8 mouse cellular contexts compared by ENCODE assay signal in the genomic region with DNA sequence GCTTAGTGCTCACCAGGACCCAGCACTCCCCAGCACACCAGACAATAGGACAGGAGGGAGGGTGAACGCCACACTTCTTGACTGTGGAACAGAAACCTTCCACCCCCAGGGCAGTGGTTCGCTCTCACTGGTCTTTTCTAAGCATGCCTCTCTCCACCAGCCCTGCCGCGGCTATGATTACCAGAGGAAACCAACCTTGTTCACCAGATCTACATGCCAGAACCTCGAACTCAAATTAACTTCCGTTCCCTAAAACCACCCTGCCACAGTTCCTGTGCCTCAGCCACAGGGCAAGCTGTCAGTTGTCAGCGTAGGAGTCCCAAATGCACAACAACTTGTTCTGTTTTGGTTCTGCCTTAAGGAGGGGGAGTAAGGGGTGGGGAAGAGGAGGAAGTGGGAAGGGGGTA. TPM values are rescaled to one million over a fixed set of nuclear protein-coding genes. Genes with fewer than 3 reads are reported as not detected.
DNase-seq lines count a peak whose midpoint lies in the region; ATAC-seq lines count a peak whose summit lies in the region.

No protein-coding gene starts in this region.

- WGBS in lung, embryonic 16.5 days, result 10% methylated on average over 7 of the region's 7 CpGs
- WGBS in embryonic facial prominence, embryonic 14.5 days, result under 1% methylated on average over 7 of the region's 7 CpGs
- WGBS in liver, embryonic 12.5 days (ENCODE audit: insufficient replicate concordance), result 5% methylated on average over 7 of the region's 7 CpGs

- H3K36me3 ChIP-seq in lung, embryonic 16.5 days (ENCODE audit: control insufficient read depth, insufficient read depth, low read length), result no peaks in the 10 kb centered on the region
- H3K36me3 ChIP-seq in embryonic facial prominence, embryonic 14.5 days (ENCODE audit: control insufficient read depth, insufficient read depth, low read length), result no peaks in the 10 kb centered on the region
- no peaks in the 10 kb centered on the region for H3K36me3 ChIP-seq in liver, embryonic 12.5 days

- no peak overlapping the region for H3K27ac ChIP-seq in lung, embryonic 16.5 days (ENCODE audit: low read length)
- H3K27ac ChIP-seq in embryonic facial prominence, embryonic 14.5 days (replicated peaks; ENCODE audit: low read depth, low read length), result no peak overlapping the region
- H3K27ac ChIP-seq in liver, embryonic 12.5 days, result no peak overlapping the region

- no peak overlapping the region for H3K9ac ChIP-seq in lung, embryonic 16.5 days (ENCODE audit: low read length)
- H3K9ac ChIP-seq in embryonic facial prominence, embryonic 14.5 days (ENCODE audit: low read depth, low read length), result no peak overlapping the region
- H3K9ac ChIP-seq in liver, embryonic 12.5 days, result no peak overlapping the region

- no peaks in the 10 kb centered on the region for H3K27me3 ChIP-seq in lung, embryonic 16.5 days (ENCODE audit: control insufficient read depth, insufficient read depth, low read depth, low read length)
- no peaks in the 10 kb centered on the region for H3K27me3 ChIP-seq in embryonic facial prominence, embryonic 14.5 days (replicated peaks; ENCODE audit: control insufficient read depth, insufficient read depth, low read length)
- no peaks in the 10 kb centered on the region for H3K27me3 ChIP-seq in liver, embryonic 12.5 days (replicated peaks)

- ATAC-seq in lung, embryonic 16.5 days (ENCODE audit: low read depth), result no peak
- 0 out of 2 replicates have a peak, but pooled peaks have one; percentile 26 for ATAC-seq in embryonic facial prominence, embryonic 14.5 days (ENCODE audit: low read depth)
- peak; percentile 22; the same call in 1 of the 2 replicates for ATAC-seq in liver, embryonic 12.5 days
- no peak for ATAC-seq in erythroblast, adult 5-6 weeks (replicated peaks; ENCODE audit: low FRiP score, poor library complexity, severe bottlenecking)

- no peaks in the 10 kb centered on the region; the same call in 1 of the 2 replicates for H3K4me1 ChIP-seq in lung, embryonic 16.5 days (replicated peaks; ENCODE audit: control insufficient read depth, insufficient read depth, low read length)
- H3K4me1 ChIP-seq in embryonic facial prominence, embryonic 14.5 days (ENCODE audit: control insufficient read depth, insufficient read depth, low read length), result 0 out of 2 replicates have a peak, but pooled peaks cover 6% of the 10 kb centered on the region
- peaks cover 8% of the 10 kb centered on the region for H3K4me1 ChIP-seq in liver, embryonic 12.5 days

- no peaks in the 10 kb centered on the region for H3K9me3 ChIP-seq in lung, embryonic 16.5 days (ENCODE audit: control insufficient read depth, low read length)
- no peaks in the 10 kb centered on the region for H3K9me3 ChIP-seq in embryonic facial prominence, embryonic 14.5 days (ENCODE audit: control insufficient read depth, low read length)
- H3K9me3 ChIP-seq in liver, embryonic 12.5 days (replicated peaks), result no peaks in the 10 kb centered on the region

- H3K4me2 ChIP-seq in lung, embryonic 16.5 days (ENCODE audit: low read depth, low read length), result peak overlapping the region; percentile 17
- peak overlapping the region; percentile 42 for H3K4me2 ChIP-seq in embryonic facial prominence, embryonic 14.5 days (ENCODE audit: low read depth, low read length)
- H3K4me2 ChIP-seq in liver, embryonic 12.5 days, result peak overlapping the region; percentile 52

- DNase-seq in lung, postnatal 4 days, result no peak
- DNase-seq in embryonic facial prominence, embryonic 14.5 days (ENCODE audit: low spot score), result peak; percentile 16
- peak; percentile 9 for DNase-seq in retina, embryonic 14.5 days (ENCODE audit: low spot score)
- DNase-seq in adrenal gland, postnatal 4 days (ENCODE audit: low spot score in 2 of 2), result no peak
- DNase-seq in cerebellum, postnatal 25 days, result no peak

- H3K4me3 ChIP-seq in lung, embryonic 16.5 days (ENCODE audit: low read length), result no peak overlapping the region
- peak overlapping the region; percentile 13; the same call in 1 of the 2 replicates for H3K4me3 ChIP-seq in embryonic facial prominence, embryonic 14.5 days (ENCODE audit: low read depth, low read length)
- peak overlapping the region; percentile 23; the same call in 1 of the 2 replicates for H3K4me3 ChIP-seq in liver, embryonic 12.5 days

RNA-seq across cellular contexts. Expression of a gene that starts 12.4 kb away (rescaled TPM):
- polyA plus RNA-seq in lung, embryonic 16.5 days (2015; fragmentation: Nextera tagmentation; extraction: Ambion mirVana), result not detected in 2 replicates
- not detected in 2 replicates for polyA plus RNA-seq in embryonic facial prominence, embryonic 14.5 days (2014; fragmentation: Nextera tagmentation; extraction: Ambion mirVana)
- not detected in 2 replicates for polyA plus RNA-seq in liver, embryonic 12.5 days (2016; fragmentation: Nextera tagmentation; extraction: Ambion mirVana)
- total RNA-seq in adrenal gland, postnatal 4 days (2021), result not detected
- total RNA-seq in erythroblast, adult 5-6 weeks (2015; ENCODE audit: low replicate concordance), result not detected in 2 replicates
- not detected in 2 replicates for total RNA-seq in erythroblast, adult 5-6 weeks (2017; ENCODE audit: low replicate concordance)

RNA-seq across cellular contexts. Expression of a gene that starts 24.9 kb away (rescaled TPM):
- polyA plus RNA-seq in lung, embryonic 16.5 days (2015; fragmentation: Nextera tagmentation; extraction: Ambion mirVana), result not detected in 2 replicates
- polyA plus RNA-seq in embryonic facial prominence, embryonic 14.5 days (2014; fragmentation: Nextera tagmentation; extraction: Ambion mirVana), result 0.35 and 0.67 TPM in 2 replicates
- not detected in 2 replicates for polyA plus RNA-seq in liver, embryonic 12.5 days (2016; fragmentation: Nextera tagmentation; extraction: Ambion mirVana)
- not detected for total RNA-seq in adrenal gland, postnatal 4 days (2021)
- total RNA-seq in erythroblast, adult 5-6 weeks (2015; ENCODE audit: low replicate concordance), result not detected in 2 replicates
- total RNA-seq in erythroblast, adult 5-6 weeks (2017; ENCODE audit: low replicate concordance), result not detected in 2 replicates

RNA-seq across cellular contexts. Expression of a gene that starts 50.2 kb away (rescaled TPM):
- polyA plus RNA-seq in lung, embryonic 16.5 days (2015; fragmentation: Nextera tagmentation; extraction: Ambion mirVana), result not detected in 2 replicates
- not detected in 2 replicates for polyA plus RNA-seq in embryonic facial prominence, embryonic 14.5 days (2014; fragmentation: Nextera tagmentation; extraction: Ambion mirVana)
- not detected in 2 replicates for polyA plus RNA-seq in liver, embryonic 12.5 days (2016; fragmentation: Nextera tagmentation; extraction: Ambion mirVana)
- not detected for total RNA-seq in adrenal gland, postnatal 4 days (2021)
- not detected in 2 replicates for total RNA-seq in erythroblast, adult 5-6 weeks (2015; ENCODE audit: low replicate concordance)
- not detected in 2 replicates for total RNA-seq in erythroblast, adult 5-6 weeks (2017; ENCODE audit: low replicate concordance)

RNA-seq across cellular contexts. Expression of a gene that starts 51.0 kb away (rescaled TPM):
- polyA plus RNA-seq in lung, embryonic 16.5 days (2015; fragmentation: Nextera tagmentation; extraction: Ambion mirVana), result 43.2 and 44.0 TPM in 2 replicates
- 18.1 and 19.4 TPM in 2 replicates for polyA plus RNA-seq in embryonic facial prominence, embryonic 14.5 days (2014; fragmentation: Nextera tagmentation; extraction: Ambion mirVana)
- polyA plus RNA-seq in liver, embryonic 12.5 days (2016; fragmentation: Nextera tagmentation; extraction: Ambion mirVana), result 18.6 and 19.1 TPM in 2 replicates
- total RNA-seq in adrenal gland, postnatal 4 days (2021), result 10 to 100 TPM; 10.4 to 10.9 TPM
- total RNA-seq in erythroblast, adult 5-6 weeks (2015; ENCODE audit: low replicate concordance), result 7.3 and 13.4 TPM in 2 replicates
- total RNA-seq in erythroblast, adult 5-6 weeks (2017; ENCODE audit: low replicate concordance), result 23.1 and 47.7 TPM in 2 replicates

Comparison
In these comparisons a context has a peak if more than half of its experiments do, and no peak if none do; other contexts are left out.
1. ATAC-seq: peak in embryonic facial prominence, embryonic 14.5 days (single experiment) and liver, embryonic 12.5 days (single experiment); none in lung, embryonic 16.5 days (single experiment) and erythroblast, adult 5-6 weeks (single experiment).
2. DNase-seq: peak in embryonic facial prominence, embryonic 14.5 days (single experiment) and retina, embryonic 14.5 days (single experiment); none in lung, postnatal 4 days (0 of 2), adrenal gland, postnatal 4 days (0 of 2) and cerebellum, postnatal 25 days (0 of 2).
3. Peak in every context shown above with its lines, with median percentiles within 50 percentile points of each other: H3K4me2 ChIP-seq.